ENCODE assay signal across 8 mouse cellular contexts in the genomic region with DNA sequence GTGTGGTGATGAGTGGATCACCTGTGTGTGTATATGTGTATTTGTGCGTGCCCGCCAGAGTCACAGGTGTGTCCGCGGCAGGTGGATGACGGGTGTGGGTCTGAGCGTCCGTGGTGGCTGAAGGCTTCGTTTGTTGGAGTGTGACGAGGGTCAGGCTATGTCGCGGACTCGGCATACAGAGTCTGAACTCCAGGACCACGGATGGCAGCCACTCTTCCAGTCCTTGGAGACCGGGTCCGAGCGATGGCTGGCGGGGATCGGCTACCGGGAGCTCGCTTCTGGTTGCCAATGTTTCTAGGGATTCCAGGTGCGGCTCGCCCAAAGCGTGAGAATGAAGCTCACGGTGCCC. TPM values are rescaled to one million over a fixed set of nuclear protein-coding genes. Genes with fewer than 3 reads are reported as not detected.
A peak's percentile ranks its signal among the peaks of the same experiment; 100 is the strongest.
DNase-seq lines count a peak whose midpoint lies in the region; ATAC-seq lines count a peak whose summit lies in the region.

No protein-coding gene starts in this region.

- WGBS in lung, embryonic 15.5 days = 0% methylated on average over 24 of the region's 24 CpGs
- WGBS in embryonic facial prominence, embryonic 14.5 days = 0% methylated on average over 16 of the region's 24 CpGs
- under 1% methylated on average over 24 of the region's 24 CpGs for WGBS in intestine, embryonic 14.5 days
- WGBS in neural tube, embryonic 12.5 days = under 1% methylated on average over 24 of the region's 24 CpGs

- H3K4me2 ChIP-seq in lung, embryonic 15.5 days = peak overlapping the region; percentile 84
- H3K4me2 ChIP-seq in embryonic facial prominence, embryonic 14.5 days (ENCODE audit: low read depth, low read length) = peak overlapping the region; percentile 87
- peak overlapping the region; percentile 88 for H3K4me2 ChIP-seq in intestine, embryonic 14.5 days (ENCODE audit: low read length)
- H3K4me2 ChIP-seq in neural tube, embryonic 12.5 days (replicated peaks) = peak overlapping the region; percentile 82

- H3K36me3 ChIP-seq in lung, embryonic 15.5 days = no peaks in the 10 kb centered on the region
- 0 out of 2 replicates have a peak, but pooled peaks cover 4% of the 10 kb centered on the region for H3K36me3 ChIP-seq in embryonic facial prominence, embryonic 14.5 days (ENCODE audit: control insufficient read depth, insufficient read depth, low read length)
- no peaks in the 10 kb centered on the region for H3K36me3 ChIP-seq in intestine, embryonic 14.5 days (ENCODE audit: control insufficient read depth, insufficient read depth, low read length)
- H3K36me3 ChIP-seq in neural tube, embryonic 12.5 days = peaks cover 3% of the 10 kb centered on the region; the same call in 1 of the 2 replicates

- no peak for DNase-seq in lung, postnatal 36 days
- DNase-seq in embryonic facial prominence, embryonic 14.5 days (ENCODE audit: low spot score) = no peak
- DNase-seq in intestine, embryonic 14.5 days (ENCODE audit: low spot score) = no peak
- DNase-seq in cerebellum, postnatal 14 days = no peak
- no peak for DNase-seq in urinary bladder, postnatal 25 days (ENCODE audit: low spot score)
- no peak for DNase-seq in gastrocnemius, postnatal 10 days

- H3K9ac ChIP-seq in lung, embryonic 15.5 days = peak overlapping the region; percentile 38
- H3K9ac ChIP-seq in embryonic facial prominence, embryonic 14.5 days (ENCODE audit: low read depth, low read length) = peak overlapping the region; percentile 72
- H3K9ac ChIP-seq in intestine, embryonic 14.5 days (ENCODE audit: low read length) = peak overlapping the region; percentile 48
- H3K9ac ChIP-seq in neural tube, embryonic 12.5 days = peak overlapping the region; percentile 60

- no peaks in the 10 kb centered on the region for H3K9me3 ChIP-seq in lung, embryonic 15.5 days
- no peaks in the 10 kb centered on the region for H3K9me3 ChIP-seq in embryonic facial prominence, embryonic 14.5 days (ENCODE audit: control insufficient read depth, low read length)
- H3K9me3 ChIP-seq in intestine, embryonic 14.5 days (ENCODE audit: control insufficient read depth, low read length) = no peaks in the 10 kb centered on the region
- no peaks in the 10 kb centered on the region for H3K9me3 ChIP-seq in neural tube, embryonic 12.5 days

- peaks cover 36% of the 10 kb centered on the region for H3K4me1 ChIP-seq in lung, embryonic 15.5 days
- peaks cover 10% of the 10 kb centered on the region; the same call in 1 of the 2 replicates for H3K4me1 ChIP-seq in embryonic facial prominence, embryonic 14.5 days (ENCODE audit: control insufficient read depth, insufficient read depth, low read length)
- H3K4me1 ChIP-seq in intestine, embryonic 14.5 days (replicated peaks; ENCODE audit: control insufficient read depth, insufficient read depth, low read length) = peaks cover 17% of the 10 kb centered on the region
- H3K4me1 ChIP-seq in neural tube, embryonic 12.5 days = peaks cover 22% of the 10 kb centered on the region

- peak overlapping the region; percentile 48 for H3K4me3 ChIP-seq in lung, embryonic 15.5 days
- peak overlapping the region; percentile 59 for H3K4me3 ChIP-seq in embryonic facial prominence, embryonic 14.5 days (ENCODE audit: low read depth, low read length)
- peak overlapping the region; percentile 48 for H3K4me3 ChIP-seq in intestine, embryonic 14.5 days (ENCODE audit: low read depth, low read length)
- H3K4me3 ChIP-seq in neural tube, embryonic 12.5 days = peak overlapping the region; percentile 48

- peaks cover 25% of the 10 kb centered on the region for H3K27me3 ChIP-seq in lung, embryonic 15.5 days
- H3K27me3 ChIP-seq in embryonic facial prominence, embryonic 14.5 days (replicated peaks; ENCODE audit: control insufficient read depth, insufficient read depth, low read length) = peaks cover 29% of the 10 kb centered on the region
- H3K27me3 ChIP-seq in intestine, embryonic 14.5 days (replicated peaks; ENCODE audit: control insufficient read depth, insufficient read depth, low read length) = peaks cover 15% of the 10 kb centered on the region
- H3K27me3 ChIP-seq in neural tube, embryonic 12.5 days (replicated peaks) = peaks cover 15% of the 10 kb centered on the region

- no peak for ATAC-seq in lung, embryonic 15.5 days (ENCODE audit: borderline replicate concordance, extremely low read depth, low FRiP score, low TSS enrichment)
- peak; percentile 2; the same call in 1 of the 2 replicates for ATAC-seq in embryonic facial prominence, embryonic 14.5 days (ENCODE audit: low read depth)
- peak; percentile 7; the same call in 1 of the 2 replicates for ATAC-seq in intestine, embryonic 14.5 days (replicated peaks; ENCODE audit: low FRiP score, low TSS enrichment, low read depth)
- peak; percentile 5; the same call in 1 of the 2 replicates for ATAC-seq in neural tube, embryonic 12.5 days (ENCODE audit: low FRiP score, low read depth)

- H3K27ac ChIP-seq in lung, embryonic 15.5 days = no peak overlapping the region; the same call in 1 of the 2 replicates
- H3K27ac ChIP-seq in embryonic facial prominence, embryonic 14.5 days (replicated peaks; ENCODE audit: low read depth, low read length) = no peak overlapping the region
- H3K27ac ChIP-seq in intestine, embryonic 14.5 days (ENCODE audit: low read depth) = no peak overlapping the region
- H3K27ac ChIP-seq in neural tube, embryonic 12.5 days = no peak overlapping the region

RNA-seq across cellular contexts. Expression of a gene that starts 3.2 kb away (rescaled TPM):
- polyA plus RNA-seq in lung, embryonic 15.5 days (2015; fragmentation: Nextera tagmentation; extraction: Ambion mirVana) = 28.3 and 30.1 TPM in 2 replicates
- polyA plus RNA-seq in embryonic facial prominence, embryonic 14.5 days (2014; fragmentation: Nextera tagmentation; extraction: Ambion mirVana) = 223 and 292 TPM in 2 replicates
- polyA plus RNA-seq in intestine, embryonic 14.5 days (2014; fragmentation: Nextera tagmentation; extraction: Ambion mirVana) = 55.5 and 75.7 TPM in 2 replicates
- 34.8 and 41.6 TPM in 2 replicates for polyA plus RNA-seq in neural tube, embryonic 12.5 days (2016; fragmentation: Nextera tagmentation; extraction: Ambion mirVana)
- total RNA-seq in gastrocnemius, postnatal 10 days (2021) = 10 to 100 TPM; 43.0 to 46.3 TPM

RNA-seq across cellular contexts. Expression of a gene that starts 20.0 kb away (rescaled TPM):
- 0.52 and 1.4 TPM in 2 replicates for polyA plus RNA-seq in lung, embryonic 15.5 days (2015; fragmentation: Nextera tagmentation; extraction: Ambion mirVana)
- 1.7 and 2.2 TPM in 2 replicates for polyA plus RNA-seq in embryonic facial prominence, embryonic 14.5 days (2014; fragmentation: Nextera tagmentation; extraction: Ambion mirVana)
- polyA plus RNA-seq in intestine, embryonic 14.5 days (2014; fragmentation: Nextera tagmentation; extraction: Ambion mirVana) = 0.26 and 0.71 TPM in 2 replicates
- 0.30 and 0.42 TPM in 2 replicates for polyA plus RNA-seq in neural tube, embryonic 12.5 days (2016; fragmentation: Nextera tagmentation; extraction: Ambion mirVana)
- 1 to 10 TPM in 1 of 2 experiments, under 1 TPM in 1; 0.68 to 1.6 TPM for total RNA-seq in gastrocnemius, postnatal 10 days (2021)
